Mouse (Mus musculus) lung, postnatal 0 days (tissue): Measurements from ENCODE around the gene Sqor.

Experiments used
- CTCF ChIP-seq: IDR thresholded peaks from 2 replicates; pipeline ENCODE4 v1.5.1; 2016; ENCODE audit warnings: antibody characterized with exemption, mild to moderate bottlenecking
- EP300 ChIP-seq: IDR thresholded peaks from 2 replicates; pipeline ENCODE4 v1.6.1; 2016; ENCODE audit warnings: antibody characterized with exemption, mild to moderate bottlenecking, control low read depth

DNA sequence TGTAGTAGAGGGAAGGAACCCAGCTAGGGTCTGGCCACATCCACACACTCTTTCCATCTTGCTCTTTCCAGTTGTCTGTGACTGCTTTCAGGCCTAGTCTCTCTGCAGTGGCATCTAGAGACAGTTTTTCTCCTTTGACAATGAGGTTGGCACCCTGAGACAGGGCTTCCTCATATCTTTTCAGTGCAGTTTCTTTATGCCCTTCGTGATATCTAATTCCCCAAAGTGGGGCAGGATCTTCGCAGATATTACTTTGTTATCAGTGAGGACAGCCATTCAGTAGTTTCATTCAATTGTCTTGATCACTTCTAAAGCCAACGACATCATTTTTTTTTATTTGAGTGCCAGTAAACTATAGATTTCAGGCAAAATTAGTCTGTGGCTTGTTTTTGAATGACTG lies 41.0 kb downstream of the Sqor start:
- TF ChIP-seq CTCF (no peak), EP300 (no peak)
